In the genomic region with DNA sequence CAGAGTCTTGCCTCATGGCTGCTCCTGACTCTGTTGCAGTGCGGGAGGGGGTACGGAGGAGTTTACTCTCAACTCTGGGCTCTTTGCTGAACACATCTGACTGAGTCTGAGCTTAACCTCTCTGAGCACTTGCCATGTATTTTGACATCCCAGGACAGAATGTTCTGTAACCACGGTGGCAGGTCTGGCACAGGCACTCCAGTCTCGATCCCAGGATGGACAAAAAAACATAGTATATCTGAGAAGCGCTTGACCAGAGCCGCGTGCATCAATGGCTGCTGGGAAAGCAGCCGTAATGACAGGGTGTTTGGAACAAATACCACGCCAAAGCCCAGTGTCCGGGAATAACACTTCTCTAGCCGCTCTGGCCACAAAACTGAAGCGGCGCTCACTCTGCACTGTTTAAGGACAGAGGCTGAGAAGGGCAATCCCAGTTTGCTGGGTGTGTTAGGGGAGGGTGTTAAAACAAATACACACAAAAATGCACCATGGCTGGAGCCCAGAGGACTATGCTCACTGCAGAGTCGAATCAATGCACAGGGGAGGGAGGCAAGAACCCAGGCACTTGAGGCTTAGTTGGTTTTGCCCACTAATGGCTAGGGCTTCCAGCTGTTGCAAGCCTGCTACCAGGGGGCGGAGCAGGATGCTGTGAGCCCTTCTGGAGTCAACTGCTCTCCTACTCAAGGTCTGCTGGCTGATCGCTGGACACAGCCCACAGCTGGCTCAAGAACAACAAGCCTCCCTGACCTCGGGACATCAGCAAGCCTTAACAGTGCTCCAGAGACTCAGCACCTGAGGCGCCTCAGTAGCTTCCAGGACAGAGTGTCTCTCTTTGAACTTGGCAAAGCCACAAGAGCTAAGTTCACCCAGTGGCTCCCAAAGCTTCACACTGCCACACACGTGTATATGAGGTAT, we compare ENCODE assay signal across 8 mouse cellular contexts. TPM values are rescaled to one million over a fixed set of nuclear protein-coding genes. Genes with fewer than 3 reads are reported as not detected.
DNase-seq lines count a peak whose midpoint lies in the region; ATAC-seq lines count a peak whose summit lies in the region.

No protein-coding gene starts in this region.

- intact Hi-C loops in gastrocnemius, postnatal 14 days (cut with DNase I; ENCODE audit: low total_unique reads) = no loop called here

- peak; percentile 29 for DNase-seq in embryo, embryonic 11 days
- no peak for DNase-seq in embryo, embryonic 10.5 days (ENCODE audit: low spot score)
- peak; percentile 61 for DNase-seq in gastrocnemius, postnatal 14 days
- peak; percentile 43 for DNase-seq in kidney, adult 11 months
- DNase-seq in lung, postnatal 10 days = peak; percentile 78
- DNase-seq in c-Kit-positive CD71-positive TER-119-positive erythroid progenitor cells, embryonic 14.5 days (ENCODE audit: low spot score) = no peak

- ATAC-seq in inflammation-experienced regulatory T-cells, adult 6 months = no peak
- ATAC-seq in erythroid progenitor cell, adult 5-6 weeks (replicated peaks; ENCODE audit: low FRiP score, poor library complexity, severe bottlenecking) = no peak

RNA-seq across cellular contexts. Expression of a gene that starts 23.0 kb away (rescaled TPM):
- total RNA-seq in gastrocnemius, postnatal 14 days (2021) = 10 to 100 TPM in 1 of 2 experiments, 1 to 10 TPM in 1; 6.3 to 12.5 TPM
- under 1 TPM; 0.55 to 0.74 (median 0.63) TPM for polyA plus RNA-seq in inflammation-experienced regulatory T-cells, adult 6 months (2017; shearing (Covaris generic))
- total RNA-seq in erythroid progenitor cell, adult 5-6 weeks (2015; ENCODE audit: low replicate concordance) = not detected in 2 replicates
- total RNA-seq in erythroid progenitor cell, adult 5-6 weeks (2017; ENCODE audit: low replicate concordance) = not detected in 2 replicates

Comparison
In these comparisons a context has a peak if more than half of its experiments do, and no peak if none do; other contexts are left out.
1. DNase-seq: peak in embryo, embryonic 11 days (single experiment), gastrocnemius, postnatal 14 days (single experiment), kidney, adult 11 months (single experiment) and lung, postnatal 10 days (single experiment); none in embryo, embryonic 10.5 days (single experiment) and c-Kit-positive CD71-positive TER-119-positive erythroid progenitor cells, embryonic 14.5 days (single experiment).
2. RNA of a gene that starts 23.0 kb away (total RNA-seq): 6.3 to 12.5 TPM in gastrocnemius, postnatal 14 days; not detected in erythroid progenitor cell, adult 5-6 weeks; every median in the first group is over 4 times any median in the second.